Comparison of ENCODE assay signal across 8 mouse cellular contexts in genomic region chr2:32727435-32727834, GRCm38 (mm10). TPM values are rescaled to one million over a fixed set of nuclear protein-coding genes. Genes with fewer than 3 reads are reported as not detected.
DNase-seq lines count a peak whose midpoint lies in the region; ATAC-seq and TF ChIP-seq lines count a peak whose summit lies in the region.

No protein-coding gene starts in this region.

- no peaks in the 10 kb centered on the region for H3K79me2 ChIP-seq in MEL (ENCODE audit: control insufficient read depth, insufficient read depth, low read length, poor library complexity)

- no peak for TF ChIP-seq CTCF in MEL (IDR thresholded peaks at IDR 0.05 in 2 of 3, conservative IDR thresholded peaks at IDR 0.05 in 1 of 3; ENCODE audit: control insufficient read depth in 1 of 3, insufficient read depth in 1 of 3, low read depth in 2 of 3, low read length in 3 of 3, poor library complexity in 1 of 3, severe bottlenecking in 1 of 3)

- no peak for TF ChIP-seq EP300 in MEL (IDR thresholded peaks at IDR 0.05; ENCODE audit: low read depth in 1 of 2, low read length in 2 of 2)

- under 1% methylated on average over 16 of the region's 16 CpGs for whole genome bisulfite sequencing in hindbrain, embryonic 10.5 days

- H3K27me3 ChIP-seq in MEL (ENCODE audit: control insufficient read depth in 1 of 2, insufficient read depth in 2 of 2, low read length in 2 of 2), result no peaks in the 10 kb centered on the region; a peak in 1 of 4 replicates
- H3K27me3 ChIP-seq in hindbrain, embryonic 10.5 days (ENCODE audit: insufficient read depth, poor library complexity, severe bottlenecking), result peaks cover 8% of the 10 kb centered on the region

- no peaks in the 10 kb centered on the region for H3K36me3 ChIP-seq in MEL (ENCODE audit: control insufficient read depth in 1 of 2, insufficient read depth in 2 of 2, low read length in 2 of 2)
- no peaks in the 10 kb centered on the region for H3K36me3 ChIP-seq in hindbrain, embryonic 10.5 days

- peaks cover 0 to 3% of the 10 kb centered on the region in 2 experiments; a peak in 1 of 4 replicates for H3K4me1 ChIP-seq in MEL (ENCODE audit: control insufficient read depth in 1 of 2, insufficient read depth in 2 of 2, low read length in 2 of 2)
- H3K4me1 ChIP-seq in hindbrain, embryonic 10.5 days (replicated peaks), result peaks cover 43% of the 10 kb centered on the region

- peak overlapping the region; percentile 7 to 35; a peak in 1 of 4 replicates for H3K4me3 ChIP-seq in MEL (ENCODE audit: control insufficient read depth in 1 of 2, insufficient read depth in 1 of 2, low read depth in 2 of 2, low read length in 2 of 2)
- H3K4me3 ChIP-seq in hindbrain, embryonic 10.5 days, result peak overlapping the region; percentile 48

- H3K9me3 ChIP-seq in MEL (replicated peaks; ENCODE audit: insufficient read depth, low read length), result no peaks in the 10 kb centered on the region
- no peaks in the 10 kb centered on the region for H3K9me3 ChIP-seq in hindbrain, embryonic 10.5 days

- H3K27ac ChIP-seq in MEL (ENCODE audit: control insufficient read depth, low read depth, low read length), result no peak overlapping the region
- H3K27ac ChIP-seq in hindbrain, embryonic 10.5 days, result peak overlapping the region; percentile 80

- H3K9ac ChIP-seq in MEL (ENCODE audit: control insufficient read depth, low read depth, low read length, poor library complexity, severe bottlenecking), result no peak overlapping the region

- ATAC-seq in frontal cortex, adult (ENCODE audit: low TSS enrichment), result peak; percentile 100

- peak; percentile 98 for DNase-seq in MEL (ENCODE audit: low read depth, low spot score)
- DNase-seq in cerebellum, adult 9-10 months, result peak; percentile 93
- DNase-seq in hindbrain, embryonic 10.5 days (ENCODE audit: low spot score), result peak; percentile 93
- peak; percentile 77 to 81 for DNase-seq in layer of hippocampus, postnatal 10 days (ENCODE audit: low spot score in 2 of 2)
- peak; percentile 99 for DNase-seq in lung, postnatal 10 days
- peak; percentile 87 for DNase-seq in ovary, postnatal 36 days (ENCODE audit: low spot score)
- peak; percentile 76 for DNase-seq in thymus, postnatal 25 days

- TF ChIP-seq RAD21 in MEL (IDR thresholded peaks at IDR 0.05; ENCODE audit: low read depth, low read length), result no peak

- no peak for TF ChIP-seq POLR2A in MEL (IDR thresholded peaks at IDR 0.05; ENCODE audit: control insufficient read depth in 1 of 2, insufficient read depth in 1 of 2, low read depth in 1 of 2, low read length in 2 of 2, poor library complexity in 1 of 2)

TF ChIP-seq in MEL, 35 proteins besides CTCF, POLR2A, EP300 and RAD21:
- TF ChIP-seq RCOR1 (IDR thresholded peaks at IDR 0.05; ENCODE audit: low read depth, low read length) (peak; percentile 83), CHD1 (IDR thresholded peaks at IDR 0.05; ENCODE audit: low read depth, low read length) (no peak), SIN3A (IDR thresholded peaks at IDR 0.05; ENCODE audit: low read length) (0 out of 2 replicates have a peak, but pooled peaks have one; percentile 16)

RNA-seq across cellular contexts. Expression of gene Sh2d3c, which starts 6.6 kb away (rescaled TPM):
- 0.19 and 0.26 TPM in 2 replicates for total RNA-seq in MEL (2012; rRNA removed)
- under 1 TPM in 1 of 2 experiments, not detected in 1; 0.43 TPM for polyA plus RNA-seq in MEL (2012; ENCODE audit: insufficient read depth in 1 of 2, insufficient read length in 2 of 2, low read depth in 1 of 2, low replicate concordance in 2 of 2, missing spikeins in 1 of 2)
- polyA plus RNA-seq in hindbrain, embryonic 10.5 days (2016; fragmentation: Nextera tagmentation; extraction: Ambion mirVana), result 27.6 and 39.1 TPM in 2 replicates
- 10 to 100 TPM; 34.7 to 40.3 TPM for total RNA-seq in layer of hippocampus, postnatal 10 days (2021)

RNA-seq across cellular contexts. Expression of gene 6330409D20Rik, which starts 13.4 kb away (rescaled TPM):
- not detected in 2 replicates for total RNA-seq in MEL (2012; rRNA removed)
- polyA plus RNA-seq in MEL (2012; ENCODE audit: insufficient read depth in 1 of 2, insufficient read length in 2 of 2, low read depth in 1 of 2, low replicate concordance in 2 of 2, missing spikeins in 1 of 2), result not detected
- polyA plus RNA-seq in hindbrain, embryonic 10.5 days (2016; fragmentation: Nextera tagmentation; extraction: Ambion mirVana), result 1.3 and 1.7 TPM in 2 replicates
- 1 to 10 TPM; 2.1 to 3.2 TPM for total RNA-seq in layer of hippocampus, postnatal 10 days (2021)

RNA-seq across cellular contexts. Expression of gene Cdk9, which starts 14.6 kb away (rescaled TPM):
- total RNA-seq in MEL (2012; rRNA removed), result 30.9 and 37.7 TPM in 2 replicates
- 100 to 1,000 TPM in 1 of 2 experiments, not detected in 1; 125 TPM for polyA plus RNA-seq in MEL (2012; ENCODE audit: insufficient read depth in 1 of 2, insufficient read length in 2 of 2, low read depth in 1 of 2, low replicate concordance in 2 of 2, missing spikeins in 1 of 2)
- polyA plus RNA-seq in hindbrain, embryonic 10.5 days (2016; fragmentation: Nextera tagmentation; extraction: Ambion mirVana), result 121 and 125 TPM in 2 replicates
- 10 to 100 TPM; 86.8 to 92.1 TPM for total RNA-seq in layer of hippocampus, postnatal 10 days (2021)

RNA-seq across cellular contexts. Expression of gene Fpgs, which starts 23.5 kb away (rescaled TPM):
- 32.5 and 40.0 TPM in 2 replicates for total RNA-seq in MEL (2012; rRNA removed)
- 10 to 100 TPM in 1 of 2 experiments, not detected in 1; 73.9 TPM for polyA plus RNA-seq in MEL (2012; ENCODE audit: insufficient read depth in 1 of 2, insufficient read length in 2 of 2, low read depth in 1 of 2, low replicate concordance in 2 of 2, missing spikeins in 1 of 2)
- polyA plus RNA-seq in hindbrain, embryonic 10.5 days (2016; fragmentation: Nextera tagmentation; extraction: Ambion mirVana), result 25.9 and 29.5 TPM in 2 replicates
- 10 to 100 TPM; 17.1 to 17.2 TPM for total RNA-seq in layer of hippocampus, postnatal 10 days (2021)

RNA-seq across cellular contexts. Expression of gene Tor2a, which starts 29.6 kb away (rescaled TPM):
- 46.6 and 54.7 TPM in 2 replicates for total RNA-seq in MEL (2012; rRNA removed)
- 10 to 100 TPM in 1 of 2 experiments, not detected in 1; 62.2 TPM for polyA plus RNA-seq in MEL (2012; ENCODE audit: insufficient read depth in 1 of 2, insufficient read length in 2 of 2, low read depth in 1 of 2, low replicate concordance in 2 of 2, missing spikeins in 1 of 2)
- 56.9 and 61.6 TPM in 2 replicates for polyA plus RNA-seq in hindbrain, embryonic 10.5 days (2016; fragmentation: Nextera tagmentation; extraction: Ambion mirVana)
- total RNA-seq in layer of hippocampus, postnatal 10 days (2021), result 10 to 100 TPM; 28.9 to 32.9 TPM

Comparison
In these comparisons a context has a peak if more than half of its experiments do, and no peak if none do; other contexts are left out.
1. RNA of gene Sh2d3c, which starts 6.6 kb away (total RNA-seq): 34.7 to 40.3 TPM in layer of hippocampus, postnatal 10 days; 0.19 to 0.26 TPM in MEL; every median in the first group is over 10 times any median in the second.
2. Peak in every context shown above with its lines, with median percentiles within 50 percentile points of each other: DNase-seq.